Mouse (Mus musculus): ENCODE data around the gene Rnf115. TPM values are rescaled to one million over a fixed set of nuclear protein-coding genes. Genes with fewer than 3 reads are reported as not detected.

Rnf115 gene
- polyA plus RNA-seq, 1 experiment from 2014 or later = 57.2 TPM

DNA sequence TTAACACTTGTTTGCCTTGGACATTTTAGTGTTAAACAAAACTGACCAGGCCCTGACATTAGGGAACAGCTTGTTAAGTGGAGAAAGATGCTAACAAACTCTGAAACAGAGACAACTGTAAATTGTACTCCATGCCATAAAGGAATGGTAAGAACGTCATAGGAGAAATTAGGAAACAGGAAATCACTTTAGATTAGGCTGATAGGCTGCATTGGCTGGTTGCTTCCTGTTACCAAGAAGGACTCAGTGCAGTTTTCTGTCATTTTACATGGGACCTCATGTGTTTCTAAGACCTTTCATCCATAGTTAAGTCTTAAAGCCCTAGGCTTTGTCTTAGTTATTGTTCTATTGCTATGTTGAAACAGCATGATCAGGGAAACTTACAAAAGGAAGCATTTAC lies 19.4 kb downstream of the Rnf115 start:
- no peaks in the 10 kb centered on the region for H3K27me3 ChIP-seq
- H3K4me3 ChIP-seq (replicated peaks) = no peak overlapping the region
- 49% methylated on average over 1 of the region's 1 CpGs for WGBS
- H3K4me2 ChIP-seq = no peak overlapping the region
- H3K9ac ChIP-seq = no peak overlapping the region
- H3K9me3 ChIP-seq (replicated peaks) = 0 out of 2 replicates have a peak, but pooled peaks cover 3% of the 10 kb centered on the region
- ATAC-seq (replicated peaks; ENCODE audit: low FRiP score) = no peak
- no peaks in the 10 kb centered on the region for H3K4me1 ChIP-seq
- H3K27ac ChIP-seq = no peak overlapping the region
- no peaks in the 10 kb centered on the region for H3K36me3 ChIP-seq

DNA sequence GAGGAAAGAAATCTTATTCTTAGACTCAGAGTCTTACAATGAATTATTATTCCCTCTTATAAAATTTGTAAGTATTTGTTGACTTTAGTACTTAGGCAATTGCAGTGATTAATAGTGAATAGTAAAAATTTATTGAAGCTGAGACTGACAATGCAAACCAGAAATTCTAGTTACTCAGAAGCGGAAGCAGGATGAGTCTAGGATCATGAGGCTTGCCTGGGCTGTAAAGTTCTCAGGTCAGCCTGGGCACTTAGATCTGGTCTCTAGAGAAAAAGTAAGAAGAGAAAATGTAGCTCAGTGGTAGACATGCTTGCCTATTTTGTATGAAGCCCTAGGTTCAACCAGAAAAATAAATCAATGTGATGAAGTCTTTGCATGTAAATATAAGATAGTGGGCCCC lies 28.5 kb downstream of the Rnf115 start:
- no peak for ATAC-seq (replicated peaks; ENCODE audit: low FRiP score)
- Histone ChIP-seq H3K9ac (no peak overlapping the region), H3K27ac (no peak overlapping the region), H3K9me3 (replicated peaks) (no peaks in the 10 kb centered on the region), H3K4me3 (replicated peaks) (no peak overlapping the region), H3K27me3 (no peaks in the 10 kb centered on the region), H3K36me3 (peaks cover 10% of the 10 kb centered on the region), H3K4me2 (no peak overlapping the region), H3K4me1 (no peaks in the 10 kb centered on the region)
- WGBS = 82% methylated on average over 1 of the region's 1 CpGs

DNA sequence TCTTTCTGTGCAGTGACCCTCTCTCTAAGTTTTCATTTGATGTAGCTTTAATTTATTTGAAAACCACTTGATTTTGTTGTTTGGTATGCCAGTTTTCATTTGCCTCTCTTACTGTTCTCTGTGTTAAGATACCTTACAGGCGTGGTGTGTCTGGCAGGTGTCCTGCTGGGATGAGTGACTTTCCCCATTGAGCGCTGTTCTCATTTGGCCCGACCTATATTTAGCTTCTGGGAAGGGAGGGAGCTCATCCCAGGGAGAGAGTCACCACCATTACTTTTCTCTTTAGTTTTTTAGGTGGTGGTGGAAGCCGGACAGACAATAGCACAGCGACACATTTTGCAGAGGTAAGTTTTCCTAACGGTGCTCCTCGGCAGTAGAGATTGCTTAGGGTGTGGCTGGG lies 30.2 kb downstream of the Rnf115 start:
- Histone ChIP-seq H3K4me3 (replicated peaks) (no peak overlapping the region), H3K9ac (no peak overlapping the region), H3K4me1 (no peaks in the 10 kb centered on the region), H3K27ac (no peak overlapping the region), H3K36me3 (peaks cover 10% of the 10 kb centered on the region), H3K4me2 (no peak overlapping the region), H3K27me3 (no peaks in the 10 kb centered on the region), H3K9me3 (replicated peaks) (no peaks in the 10 kb centered on the region)
- no peak for ATAC-seq (replicated peaks; ENCODE audit: low FRiP score)
- WGBS = 78% methylated on average over 7 of the region's 7 CpGs

DNA sequence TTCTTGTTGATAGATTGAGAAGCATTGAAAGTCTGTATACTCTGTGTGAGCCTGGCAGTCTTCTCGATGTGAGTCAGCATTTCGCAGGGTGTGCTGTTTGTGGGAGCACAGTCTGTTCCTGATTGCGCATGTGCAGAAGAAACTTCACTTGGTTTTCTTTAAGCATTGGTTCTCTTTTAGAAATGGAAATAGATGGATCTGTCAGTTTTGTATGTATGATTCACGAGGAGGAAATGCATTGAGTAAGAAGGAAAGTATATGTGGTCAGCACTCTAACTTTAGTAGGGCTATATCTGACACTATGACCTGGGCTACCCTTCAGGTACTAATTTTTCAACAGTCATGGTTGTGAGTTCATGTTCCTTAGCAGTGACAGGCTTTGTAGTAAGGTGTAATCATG lies 32.2 kb downstream of the Rnf115 start:
- H3K4me3 ChIP-seq (replicated peaks) = no peak overlapping the region
- H3K4me1 ChIP-seq = no peaks in the 10 kb centered on the region
- H3K4me2 ChIP-seq = no peak overlapping the region
- 93% methylated on average over 4 of the region's 4 CpGs for WGBS
- H3K9me3 ChIP-seq (replicated peaks) = no peaks in the 10 kb centered on the region
- H3K9ac ChIP-seq = no peak overlapping the region
- H3K27ac ChIP-seq = no peak overlapping the region
- ATAC-seq (replicated peaks; ENCODE audit: low FRiP score) = no peak
- no peaks in the 10 kb centered on the region for H3K27me3 ChIP-seq
- H3K36me3 ChIP-seq = peaks cover 18% of the 10 kb centered on the region

DNA sequence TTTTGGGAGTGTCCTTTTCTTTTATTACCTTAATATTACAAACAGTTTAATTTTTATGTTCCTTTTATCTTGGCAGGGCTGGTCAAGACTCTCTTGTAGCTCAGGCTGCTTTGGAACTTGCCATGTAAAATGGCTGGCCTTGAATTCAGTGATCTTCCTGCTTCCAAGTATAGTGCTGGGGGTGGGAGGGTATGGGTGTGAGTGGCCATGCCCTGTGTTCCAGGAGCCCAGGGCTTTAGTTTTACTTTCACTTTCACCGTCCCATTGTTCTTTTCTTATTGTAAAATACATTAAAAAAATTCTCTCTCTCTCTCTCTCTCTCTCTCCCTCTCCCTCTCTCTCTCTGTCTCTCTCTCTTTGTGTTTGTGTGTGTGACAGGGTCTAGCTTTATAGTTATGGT lies 37.1 kb downstream of the Rnf115 start:
- H3K27ac ChIP-seq = no peak overlapping the region
- H3K9me3 ChIP-seq (replicated peaks) = no peaks in the 10 kb centered on the region
- H3K36me3 ChIP-seq = peaks cover 16% of the 10 kb centered on the region; the same call in 1 of the 2 replicates
- ATAC-seq (replicated peaks; ENCODE audit: low FRiP score) = no peak
- 74% methylated on average over 1 of the region's 1 CpGs for WGBS
- no peaks in the 10 kb centered on the region for H3K27me3 ChIP-seq
- no peaks in the 10 kb centered on the region for H3K4me1 ChIP-seq
- H3K4me2 ChIP-seq = no peak overlapping the region
- no peak overlapping the region for H3K4me3 ChIP-seq (replicated peaks)
- H3K9ac ChIP-seq = no peak overlapping the region

DNA sequence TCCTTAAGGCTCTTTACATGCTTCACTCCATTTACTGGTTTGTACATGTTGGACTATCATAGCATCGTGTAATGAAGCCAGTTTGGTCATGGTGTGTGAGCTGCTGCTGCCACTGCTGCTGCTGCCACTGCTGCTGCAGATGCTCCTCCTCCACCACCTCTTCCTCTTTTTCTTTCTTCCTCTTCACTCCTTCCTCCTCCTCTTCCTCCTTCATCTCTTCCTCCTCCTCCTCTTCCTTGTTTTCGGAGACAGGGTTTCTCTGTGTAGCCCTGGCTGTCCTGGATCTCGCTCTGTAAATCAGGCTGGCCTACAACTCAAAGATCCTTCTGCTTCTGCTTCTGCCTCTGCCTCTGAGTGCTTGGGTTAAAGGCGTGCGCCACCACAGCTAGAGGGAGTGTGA lies 42.5 kb downstream of the Rnf115 start:
- Histone ChIP-seq H3K27ac (no peak overlapping the region), H3K27me3 (no peaks in the 10 kb centered on the region), H3K9ac (no peak overlapping the region), H3K9me3 (replicated peaks) (no peaks in the 10 kb centered on the region), H3K4me2 (no peak overlapping the region), H3K4me3 (replicated peaks) (no peak overlapping the region), H3K4me1 (no peaks in the 10 kb centered on the region), H3K36me3 (peaks cover 10% of the 10 kb centered on the region; the same call in 1 of the 2 replicates)
- 83% methylated on average over 5 of the region's 5 CpGs for WGBS
- no peak for ATAC-seq (replicated peaks; ENCODE audit: low FRiP score)

DNA sequence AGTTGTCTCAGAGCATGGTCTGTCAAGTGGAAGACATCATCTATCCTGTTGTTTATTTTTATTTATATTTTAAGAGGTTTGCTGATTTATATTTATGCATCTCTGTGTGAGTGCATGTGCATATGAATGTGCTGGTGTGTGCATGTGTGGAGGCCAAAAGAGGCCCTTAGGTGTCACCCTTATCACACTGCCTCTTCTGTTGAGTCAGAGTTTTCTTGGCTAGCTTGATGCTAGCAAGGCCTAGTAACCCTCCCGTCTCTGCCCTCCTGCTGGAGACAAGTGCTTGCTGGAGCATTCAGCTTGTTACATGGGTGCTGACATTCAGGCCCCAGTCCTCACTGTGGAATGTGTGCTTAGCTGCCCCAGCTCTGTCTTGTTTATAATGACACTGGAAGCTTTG lies 45.5 kb downstream of the Rnf115 start:
- Histone ChIP-seq H3K36me3 (peaks cover 12% of the 10 kb centered on the region; the same call in 1 of the 2 replicates), H3K4me1 (peaks cover 4% of the 10 kb centered on the region; the same call in 1 of the 2 replicates), H3K4me3 (replicated peaks) (no peak overlapping the region), H3K9ac (no peak overlapping the region), H3K4me2 (no peak overlapping the region), H3K27me3 (no peaks in the 10 kb centered on the region), H3K27ac (no peak overlapping the region), H3K9me3 (replicated peaks) (no peaks in the 10 kb centered on the region)
- ATAC-seq (replicated peaks; ENCODE audit: low FRiP score) = no peak
- WGBS = 50% methylated on average over 1 of the region's 1 CpGs

DNA sequence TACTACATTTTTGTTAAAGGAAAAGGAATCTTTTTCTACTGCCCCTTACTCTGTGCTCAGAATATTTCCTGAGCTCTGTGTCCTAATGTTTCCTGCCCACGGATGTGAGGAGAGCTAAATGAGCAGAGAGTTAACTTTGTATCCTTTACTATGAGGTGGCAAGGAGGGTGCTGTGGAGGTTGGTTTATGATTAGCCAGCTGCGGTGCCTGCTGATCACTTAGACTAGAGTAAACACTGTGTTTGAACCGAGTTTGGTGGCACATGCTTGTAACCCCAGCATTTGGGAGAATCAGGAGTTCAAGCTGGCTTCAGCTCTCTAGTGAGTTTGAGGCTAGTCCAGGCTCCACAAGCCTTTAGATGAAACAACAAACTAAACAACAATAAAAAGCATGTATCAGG lies 49.7 kb downstream of the Rnf115 start:
- 55% methylated on average over 3 of the region's 3 CpGs for WGBS
- Histone ChIP-seq H3K9me3 (replicated peaks) (no peaks in the 10 kb centered on the region), H3K9ac (no peak overlapping the region), H3K27me3 (no peaks in the 10 kb centered on the region), H3K27ac (peak overlapping the region; percentile 59; the same call in 1 of the 2 replicates), H3K4me2 (no peak overlapping the region), H3K4me3 (replicated peaks) (no peak overlapping the region), H3K36me3 (peaks cover 12% of the 10 kb centered on the region; the same call in 1 of the 2 replicates), H3K4me1 (peaks cover 4% of the 10 kb centered on the region; the same call in 1 of the 2 replicates)
- ATAC-seq (replicated peaks; ENCODE audit: low FRiP score) = peak; percentile 43; the same call in 1 of the 2 replicates

DNA sequence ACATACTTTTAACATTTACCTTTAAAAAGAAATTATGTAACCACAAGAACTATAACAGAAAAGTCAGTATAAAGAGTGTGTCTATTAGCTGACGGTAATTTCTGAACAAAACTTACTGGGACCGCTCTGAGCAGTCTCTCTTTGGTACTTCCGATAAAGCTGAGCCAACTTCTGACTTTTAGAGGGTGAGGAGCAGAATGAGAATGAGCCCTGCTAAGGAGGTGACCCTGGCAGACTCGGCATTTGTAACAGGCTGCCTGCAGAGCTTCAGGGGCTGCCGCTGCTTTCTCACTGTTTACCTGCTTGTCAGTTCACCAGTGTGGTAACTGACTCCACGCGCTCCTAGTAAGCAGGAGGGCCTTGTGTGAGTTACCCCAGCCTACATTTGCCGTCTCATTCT lies 54.8 kb downstream of the Rnf115 start:
- H3K36me3 ChIP-seq = peaks cover 34% of the 10 kb centered on the region
- no peak for ATAC-seq (replicated peaks; ENCODE audit: low FRiP score)
- 0 out of 2 replicates have a peak, but pooled peaks cover under 1% of the 10 kb centered on the region for H3K4me1 ChIP-seq
- 86% methylated on average over 8 of the region's 8 CpGs for WGBS
- H3K4me2 ChIP-seq = no peak overlapping the region
- no peak overlapping the region for H3K9ac ChIP-seq
- no peak overlapping the region for H3K4me3 ChIP-seq (replicated peaks)
- H3K27me3 ChIP-seq = no peaks in the 10 kb centered on the region
- no peak overlapping the region for H3K27ac ChIP-seq
- no peaks in the 10 kb centered on the region for H3K9me3 ChIP-seq (replicated peaks)

DNA sequence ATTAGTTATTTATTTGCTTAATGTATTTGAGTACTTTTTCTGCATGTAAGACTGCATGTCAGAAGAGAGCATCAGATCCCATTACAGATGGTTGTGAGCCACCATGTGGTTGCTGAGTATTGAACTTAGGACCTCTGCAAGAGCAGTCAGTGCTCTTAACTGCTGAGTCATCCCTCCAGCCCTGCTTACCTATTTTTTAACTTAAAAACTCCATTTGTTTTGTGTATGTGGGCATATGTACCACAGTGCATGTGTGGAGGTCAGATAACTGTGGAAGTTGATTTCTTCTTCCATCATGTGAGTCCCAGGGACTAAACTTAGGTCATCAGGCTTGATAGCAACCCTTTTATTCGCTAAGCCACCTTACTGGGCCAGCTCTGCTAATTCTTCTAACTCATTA lies 60.3 kb downstream of the Rnf115 start:
- H3K27me3 ChIP-seq = no peaks in the 10 kb centered on the region
- no peak overlapping the region for H3K4me2 ChIP-seq
- H3K4me3 ChIP-seq (replicated peaks) = no peak overlapping the region
- no peak overlapping the region for H3K9ac ChIP-seq
- WGBS = 84% methylated on average over 1 of the region's 1 CpGs
- H3K36me3 ChIP-seq = peaks cover 71% of the 10 kb centered on the region
- no peak for ATAC-seq (replicated peaks; ENCODE audit: low FRiP score)
- no peaks in the 10 kb centered on the region for H3K9me3 ChIP-seq (replicated peaks)
- no peaks in the 10 kb centered on the region for H3K4me1 ChIP-seq
- no peak overlapping the region for H3K27ac ChIP-seq

DNA sequence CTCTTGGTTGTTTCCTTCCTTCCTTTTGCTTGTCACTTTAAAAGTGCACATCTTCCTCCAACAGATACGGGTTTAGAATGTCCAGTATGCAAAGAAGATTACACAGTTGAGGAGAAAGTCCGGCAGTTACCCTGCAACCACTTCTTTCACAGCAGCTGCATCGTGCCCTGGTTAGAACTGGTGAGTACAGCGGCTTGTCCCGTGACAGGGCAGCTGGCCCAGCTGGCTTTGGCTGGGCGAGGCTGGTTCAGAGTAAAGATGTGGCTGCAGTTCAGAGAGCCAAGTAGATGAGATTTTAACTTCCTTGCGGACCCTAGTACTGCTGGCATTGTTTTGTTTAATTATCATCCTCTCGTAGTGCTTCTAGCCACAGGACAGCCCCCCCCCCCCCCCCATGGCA lies 61.0 kb downstream of the Rnf115 start:
- Histone ChIP-seq H3K4me2 (no peak overlapping the region), H3K4me1 (no peaks in the 10 kb centered on the region), H3K4me3 (replicated peaks) (no peak overlapping the region), H3K27me3 (no peaks in the 10 kb centered on the region), H3K9ac (no peak overlapping the region), H3K36me3 (peaks cover 71% of the 10 kb centered on the region), H3K9me3 (replicated peaks) (no peaks in the 10 kb centered on the region), H3K27ac (no peak overlapping the region)
- 89% methylated on average over 8 of the region's 8 CpGs for WGBS
- no peak for ATAC-seq (replicated peaks; ENCODE audit: low FRiP score)

DNA sequence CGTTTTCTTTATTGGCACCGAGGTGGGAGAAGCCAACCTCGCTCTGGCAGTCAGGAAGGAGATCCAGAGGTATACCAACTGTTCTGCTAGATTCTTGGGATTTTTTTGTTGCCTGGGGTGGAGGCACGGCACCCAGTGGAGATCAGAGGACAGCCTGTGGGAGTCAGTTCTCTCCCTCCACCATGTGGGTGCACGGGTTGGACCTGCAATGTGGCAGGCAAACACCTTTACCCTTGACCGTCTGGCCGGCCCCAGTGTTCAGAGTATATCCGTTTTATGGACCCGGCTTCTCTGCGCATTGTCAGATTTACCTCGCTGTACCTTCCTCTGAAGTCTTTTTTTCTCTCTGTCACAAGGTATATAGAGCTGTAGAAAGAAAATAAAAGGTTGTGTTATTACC lies 72.8 kb downstream of the Rnf115 start:
- no peak for ATAC-seq (replicated peaks; ENCODE audit: low FRiP score)
- H3K9me3 ChIP-seq (replicated peaks) = no peaks in the 10 kb centered on the region
- no peaks in the 10 kb centered on the region for H3K4me1 ChIP-seq
- 76% methylated on average over 11 of the region's 11 CpGs for WGBS
- no peak overlapping the region for H3K4me2 ChIP-seq
- H3K36me3 ChIP-seq = peaks cover 6% of the 10 kb centered on the region
- H3K27me3 ChIP-seq = no peaks in the 10 kb centered on the region
- H3K4me3 ChIP-seq (replicated peaks) = no peak overlapping the region
- H3K9ac ChIP-seq = no peak overlapping the region
- no peak overlapping the region for H3K27ac ChIP-seq

DNA sequence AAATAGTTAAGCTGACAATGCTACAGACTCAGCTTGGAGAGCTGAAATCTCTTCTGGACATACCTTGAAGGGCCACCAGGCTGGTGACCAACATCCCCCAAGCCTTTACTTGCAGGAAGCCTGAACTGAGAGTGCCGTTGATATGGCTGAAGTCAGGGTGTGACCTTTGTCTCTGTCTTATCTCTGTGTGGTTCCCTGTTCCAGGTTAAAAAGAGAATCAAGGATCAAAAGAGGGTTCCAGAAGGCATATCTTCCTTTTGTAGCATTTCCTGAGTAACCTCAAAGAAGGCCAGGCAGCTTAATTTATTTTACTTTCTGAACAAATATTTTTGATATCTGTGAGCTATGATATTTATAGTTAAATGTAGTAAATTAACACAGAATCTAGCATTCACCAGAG lies 74.8 kb downstream of the Rnf115 start:
- no peak for ATAC-seq (replicated peaks; ENCODE audit: low FRiP score)

More for the DNA sequence above, 74.8 kb downstream of the Rnf115 start:
- Histone ChIP-seq H3K36me3 (no peaks in the 10 kb centered on the region), H3K4me3 (replicated peaks) (no peak overlapping the region), H3K27me3 (no peaks in the 10 kb centered on the region), H3K9me3 (replicated peaks) (no peaks in the 10 kb centered on the region), H3K27ac (no peak overlapping the region), H3K4me1 (no peaks in the 10 kb centered on the region), H3K4me2 (no peak overlapping the region), H3K9ac (no peak overlapping the region)
- 66% methylated on average over 1 of the region's 1 CpGs for WGBS

All from kidney, embryonic 15.5 days (tissue).